Mouse (Mus musculus): Measurements from ENCODE around the gene Gm9048. TPM values are rescaled to one million over a fixed set of nuclear protein-coding genes. Genes with fewer than 3 reads are reported as not detected.
"Not testable (repeated sequence)": the region's sequence is repeated elsewhere in the genome, so short reads cannot be mapped to it uniquely, and the experiment has no call there.

Gm9048 gene
- not detected for total RNA-seq (2022)

GRCm38 (mm10) chr10:118348579-118348978 is at the start of gene Gm9048:
TSS of gene Gm9048 (minus strand) at chr10:118348679.
- DNase-seq (ENCODE audit: low spot score), result not testable (repeated sequence)

- peak; percentile 58 for DNase-seq (ENCODE audit: low spot score)
These were observed 22.0 kb upstream of the Gm9048 start for GRCm38 (mm10) chr10:118370443-118370842.

- DNase-seq (ENCODE audit: low spot score), result no peak
These were observed 21.0 kb upstream of the Gm9048 start for GRCm38 (mm10) chr10:118369518-118369917.

GRCm38 (mm10) chr10:118354005-118354404 is 5.5 kb upstream of the Gm9048 start, which contains the start of gene Gm9049:
TSS of gene Gm9049 (minus strand) at chr10:118354105.
- not testable (repeated sequence) for DNase-seq (ENCODE audit: low spot score)

- DNase-seq (ENCODE audit: low spot score), result not testable (repeated sequence)
These were observed 5.3 kb downstream of the Gm9048 start, which contains the start of gene Gm9046 for GRCm38 (mm10) chr10:118343155-118343554. TSS of gene Gm9046 (minus strand) at chr10:118343255.

- not testable (repeated sequence) for DNase-seq (ENCODE audit: low spot score)
These were observed 10.7 kb downstream of the Gm9048 start, which contains the start of gene Gm9045 for GRCm38 (mm10) chr10:118337731-118338130. TSS of gene Gm9045 (minus strand) at chr10:118337831.

GRCm38 (mm10) chr10:118332308-118332707 is 16.2 kb downstream of the Gm9048 start, which contains the start of gene Gm9044:
TSS of gene Gm9044 (minus strand) at chr10:118332408.
- DNase-seq (ENCODE audit: low spot score), result not testable (repeated sequence)

- DNase-seq (ENCODE audit: low spot score), result not testable (repeated sequence)
These were observed 21.6 kb downstream of the Gm9048 start, which contains the start of gene Gm9040 for GRCm38 (mm10) chr10:118326869-118327268. TSS of gene Gm9040 (minus strand) at chr10:118326969.

- no peak for DNase-seq (ENCODE audit: low spot score)
These were observed 29.5 kb downstream of the Gm9048 start for GRCm38 (mm10) chr10:118319024-118319423.

GRCm38 (mm10) chr10:118302133-118302532 is 46.3 kb downstream of the Gm9048 start:
- DNase-seq (ENCODE audit: low spot score), result not testable (repeated sequence)

Other genes with a start within 250 kb of the Gm9048 start
- gene Mdm1, start 206.9 kb downstream of the Gm9048 start, total RNA-seq (2022), result 1 to 10 TPM; 3.7 to 6.2 (median 5.1) TPM
- not detected for gene Il22, start 143.7 kb downstream of the Gm9048 start, total RNA-seq (2022)
- under 1 TPM; 0.37 to 0.50 (median 0.43) TPM for gene Gm32717, start 107.9 kb downstream of the Gm9048 start, total RNA-seq (2022)
- gene Gm32802, start 90.0 kb downstream of the Gm9048 start, total RNA-seq (2022), result under 1 TPM; 0.37 to 0.50 (median 0.43) TPM
- gene Iltifb, start 53.6 kb downstream of the Gm9048 start, total RNA-seq (2022), result not detected
- not detected for gene Gm9040, start 21.7 kb downstream of the Gm9048 start, total RNA-seq (2022)
- not detected for gene Gm9044, start 16.3 kb downstream of the Gm9048 start, total RNA-seq (2022)
- gene Gm9045, start 10.8 kb downstream of the Gm9048 start, total RNA-seq (2022), result not detected
- not detected for gene Gm9046, start 5.4 kb downstream of the Gm9048 start, total RNA-seq (2022)
- not detected for gene Gm9049, start 5.4 kb upstream of the Gm9048 start, total RNA-seq (2022)
- gene Ifng, start 92.4 kb upstream of the Gm9048 start, total RNA-seq (2022), result not detected

Measured in heart, adult 8-10 months (tissue).